Mouse (Mus musculus): ENCODE data around the gene Tjp1.

The Tjp1 gene

GRCm38 (mm10) chr7:65430401-65430800, 97.2 kb downstream of the Tjp1 start:
- no peak for DNase-seq

GRCm38 (mm10) chr7:65424519-65424918, 103.1 kb downstream of the Tjp1 start:
- DNase-seq = no peak

- no peak for DNase-seq
These were observed 105.1 kb downstream of the Tjp1 start for GRCm38 (mm10) chr7:65422456-65422855.

- DNase-seq = peak; percentile 45 to 56
These were observed 106.1 kb downstream of the Tjp1 start for GRCm38 (mm10) chr7:65421451-65421850.

GRCm38 (mm10) chr7:65419926-65420325, 107.7 kb downstream of the Tjp1 start:
- no peak for DNase-seq

- no peak for DNase-seq
These were observed 108.6 kb downstream of the Tjp1 start for GRCm38 (mm10) chr7:65419012-65419411.

GRCm38 (mm10) chr7:65418366-65418911, 109.1 kb downstream of the Tjp1 start:
- no peak for DNase-seq

GRCm38 (mm10) chr7:65417231-65418100, 110.1 kb downstream of the Tjp1 start:
- DNase-seq = peak; percentile 65 to 83

GRCm38 (mm10) chr7:65416506-65416905, 111.1 kb downstream of the Tjp1 start:
- no peak for DNase-seq

GRCm38 (mm10) chr7:65413946-65414945, 113.3 kb downstream of the Tjp1 start:
- no peak for DNase-seq

- no peak for DNase-seq
These were observed 116.9 kb downstream of the Tjp1 start for GRCm38 (mm10) chr7:65410668-65411067.

GRCm38 (mm10) chr7:65406427-65406826, 121.2 kb downstream of the Tjp1 start:
- no peak for DNase-seq

- no peak for DNase-seq
These were observed 125.1 kb downstream of the Tjp1 start for GRCm38 (mm10) chr7:65402516-65402915.

- no peak for DNase-seq
These were observed 126.0 kb downstream of the Tjp1 start for GRCm38 (mm10) chr7:65401622-65402021.

GRCm38 (mm10) chr7:65395891-65396290, 131.7 kb downstream of the Tjp1 start:
- no peak for DNase-seq

- no peak for DNase-seq
These were observed 132.4 kb downstream of the Tjp1 start for GRCm38 (mm10) chr7:65395166-65395565.

- no peak for DNase-seq
These were observed 132.9 kb downstream of the Tjp1 start for GRCm38 (mm10) chr7:65394672-65395071.

- DNase-seq = no peak
These were observed 133.7 kb downstream of the Tjp1 start for GRCm38 (mm10) chr7:65393704-65394452.

GRCm38 (mm10) chr7:65392986-65393385, 134.6 kb downstream of the Tjp1 start:
- no peak for DNase-seq

GRCm38 (mm10) chr7:65389539-65389938, 138.0 kb downstream of the Tjp1 start:
- DNase-seq = no peak

- DNase-seq = no peak
These were observed 139.2 kb downstream of the Tjp1 start for GRCm38 (mm10) chr7:65388243-65389013.
